Mouse (Mus musculus) left cerebral cortex, adult 18-20 months (tissue): Measurements from ENCODE around the gene Dcaf6. TPM values are rescaled to one million over a fixed set of nuclear protein-coding genes. Genes with fewer than 3 reads are reported as not detected.

Experiments used
- DNase-seq, 2 experiments: peaks; one replicate each; pipeline ENCODE4 v3.0.0; 2021 to 2022; ENCODE audit warnings: low spot score in 2 of 2, mixed read lengths in 1 of 2
- long read RNA-seq, 2 experiments: library from polyadenylated mRNA; stranded (forward); transcript quantifications; one replicate each; pipeline ENCODE4 v2.0.0; 2021
- total RNA-seq, 2 experiments: library from RNA; stranded (reverse); gene quantifications; 2 replicates each; pipeline ENCODE4 v1.2.3; 2021

Gene Dcaf6
- 10 to 100 TPM; 88.5 to 93.5 TPM for total RNA-seq
- long read RNA-seq, experiment 1, full-length matches to known transcripts = 18 of 34 reads
- long read RNA-seq, experiment 1, partial matches to known transcripts = 3 of 34 reads
- long read RNA-seq, experiment 1, other reads (novel, unspliced or antisense) = 13 of 34 reads
- long read RNA-seq, experiment 2, full-length matches to known transcripts = 13 of 26 reads
- long read RNA-seq, experiment 2, partial matches to known transcripts = 2 of 26 reads
- long read RNA-seq, experiment 2, other reads (novel, unspliced or antisense) = 11 of 26 reads

GRCm38 (mm10) chr1:165460360-165460800 lies at the start of gene Dcaf6, which contains the start of gene Mpc2:
Gene Dcaf6, minus strand, starts transcription at chr1:165460475.
Gene Mpc2, plus strand, starts transcription at chr1:165460637.
- peak; percentile 100 for DNase-seq

- DNase-seq = no peak
Observed at GRCm38 (mm10) chr1:165506303-165506702, 46.0 kb upstream of the Dcaf6 start.

- DNase-seq = no peak
Observed at GRCm38 (mm10) chr1:165503307-165504024, 43.2 kb upstream of the Dcaf6 start.

- DNase-seq = no peak
Observed at GRCm38 (mm10) chr1:165498856-165499255, 38.6 kb upstream of the Dcaf6 start.

- no peak for DNase-seq
Observed at GRCm38 (mm10) chr1:165489197-165489596, 28.9 kb upstream of the Dcaf6 start.

GRCm38 (mm10) chr1:165486108-165486507 lies 25.8 kb upstream of the Dcaf6 start:
- DNase-seq = no peak

GRCm38 (mm10) chr1:165484688-165485233 lies 24.5 kb upstream of the Dcaf6 start, which contains the start of gene Adcy10:
Gene Adcy10, plus strand, starts transcription at chr1:165485183.
- DNase-seq = no peak

GRCm38 (mm10) chr1:165471490-165471889 lies 11.2 kb upstream of the Dcaf6 start:
- DNase-seq = no peak

- no peak for DNase-seq
Observed at GRCm38 (mm10) chr1:165469717-165470116, 9.4 kb upstream of the Dcaf6 start.

GRCm38 (mm10) chr1:165468971-165469370 lies 8.7 kb upstream of the Dcaf6 start:
- DNase-seq = no peak

- DNase-seq = no peak
Observed at GRCm38 (mm10) chr1:165464574-165464973, 4.3 kb upstream of the Dcaf6 start.

- DNase-seq = no peak
Observed at GRCm38 (mm10) chr1:165462861-165463260, 2.6 kb upstream of the Dcaf6 start.

GRCm38 (mm10) chr1:165461681-165462080 lies 1.4 kb upstream of the Dcaf6 start:
- DNase-seq = no peak

GRCm38 (mm10) chr1:165460801-165461377 lies 614 bp upstream of the Dcaf6 start:
- DNase-seq = peak; percentile 98

GRCm38 (mm10) chr1:165459503-165460181 lies 633 bp downstream of the Dcaf6 start:
- peak; percentile 41 to 42 for DNase-seq

GRCm38 (mm10) chr1:165459041-165459502 lies 1.2 kb downstream of the Dcaf6 start:
- no peak for DNase-seq

GRCm38 (mm10) chr1:165441719-165442118 lies 18.6 kb downstream of the Dcaf6 start:
- no peak for DNase-seq

- no peak for DNase-seq
Observed at GRCm38 (mm10) chr1:165441201-165441600, 19.1 kb downstream of the Dcaf6 start.

GRCm38 (mm10) chr1:165440788-165441187 lies 19.5 kb downstream of the Dcaf6 start:
- no peak for DNase-seq

- DNase-seq = no peak
Observed at GRCm38 (mm10) chr1:165438289-165439021, 21.8 kb downstream of the Dcaf6 start.
